Mouse (Mus musculus): ENCODE data around the gene Gm12258. TPM values are rescaled to one million over a fixed set of nuclear protein-coding genes. Genes with fewer than 3 reads are reported as not detected.
"Not testable (repeated sequence)": the region's sequence is repeated elsewhere in the genome, so short reads cannot be mapped to it uniquely, and the experiment has no call there.

Gm12258 gene
- polyA plus RNA-seq, 1 experiment from 2014 or later: 26.8 TPM

GRCm38 (mm10) chr11:58828937-58829336 lies 18.0 kb upstream of the Gm12258 start, which contains the start of gene Olfr312:
Gene Olfr312, plus strand, starts transcription at chr11:58829237.
- H3K27ac ChIP-seq (replicated peaks; ENCODE audit: low read depth, low read length); H3K4me1 ChIP-seq (ENCODE audit: control insufficient read depth, insufficient read depth, low read length); ATAC-seq (ENCODE audit: low FRiP score, low TSS enrichment); DNase-seq; H3K36me3 ChIP-seq (ENCODE audit: control insufficient read depth, insufficient read depth, low read length); H3K9me3 ChIP-seq (ENCODE audit: control insufficient read depth, low read length); H3K27me3 ChIP-seq (ENCODE audit: control insufficient read depth, insufficient read depth, low read length); H3K4me2 ChIP-seq (ENCODE audit: low read length); H3K4me3 ChIP-seq (replicated peaks; ENCODE audit: low read depth, low read length); H3K9ac ChIP-seq (replicated peaks; ENCODE audit: low read length): not testable (repeated sequence)

GRCm38 (mm10) chr11:58829764-58830163 lies 17.2 kb upstream of the Gm12258 start:
- Histone ChIP-seq H3K36me3 (ENCODE audit: control insufficient read depth, insufficient read depth, low read length) (no peaks in the 10 kb centered on the region), H3K4me2 (ENCODE audit: low read length) (no peak overlapping the region), H3K4me1 (ENCODE audit: control insufficient read depth, insufficient read depth, low read length) (no peaks in the 10 kb centered on the region), H3K27ac (replicated peaks; ENCODE audit: low read depth, low read length) (no peak overlapping the region), H3K27me3 (ENCODE audit: control insufficient read depth, insufficient read depth, low read length) (no peaks in the 10 kb centered on the region), H3K4me3 (replicated peaks; ENCODE audit: low read depth, low read length) (no peak overlapping the region), H3K9ac (replicated peaks; ENCODE audit: low read length) (no peak overlapping the region), H3K9me3 (ENCODE audit: control insufficient read depth, low read length) (no peaks in the 10 kb centered on the region)
- WGBS: 82% methylated on average over 3 of the region's 3 CpGs
- no peak for ATAC-seq (ENCODE audit: low FRiP score, low TSS enrichment)
- no peak for DNase-seq

GRCm38 (mm10) chr11:58832541-58832940 lies 14.4 kb upstream of the Gm12258 start:
- not testable (repeated sequence) for H3K4me1 ChIP-seq (ENCODE audit: control insufficient read depth, insufficient read depth, low read length); H3K4me3 ChIP-seq (replicated peaks; ENCODE audit: low read depth, low read length); H3K9me3 ChIP-seq (ENCODE audit: control insufficient read depth, low read length); H3K27ac ChIP-seq (replicated peaks; ENCODE audit: low read depth, low read length); H3K4me2 ChIP-seq (ENCODE audit: low read length); DNase-seq; ATAC-seq (ENCODE audit: low FRiP score, low TSS enrichment); H3K36me3 ChIP-seq (ENCODE audit: control insufficient read depth, insufficient read depth, low read length); H3K9ac ChIP-seq (replicated peaks; ENCODE audit: low read length); H3K27me3 ChIP-seq (ENCODE audit: control insufficient read depth, insufficient read depth, low read length)
- WGBS: 72% methylated on average over 3 of the region's 3 CpGs

- not testable (repeated sequence) for H3K4me3 ChIP-seq (replicated peaks; ENCODE audit: low read depth, low read length); H3K4me2 ChIP-seq (ENCODE audit: low read length); H3K9ac ChIP-seq (replicated peaks; ENCODE audit: low read length); H3K27ac ChIP-seq (replicated peaks; ENCODE audit: low read depth, low read length); ATAC-seq (ENCODE audit: low FRiP score, low TSS enrichment); H3K27me3 ChIP-seq (ENCODE audit: control insufficient read depth, insufficient read depth, low read length); H3K36me3 ChIP-seq (ENCODE audit: control insufficient read depth, insufficient read depth, low read length); H3K9me3 ChIP-seq (ENCODE audit: control insufficient read depth, low read length); H3K4me1 ChIP-seq (ENCODE audit: control insufficient read depth, insufficient read depth, low read length); DNase-seq
These were observed 8.0 kb upstream of the Gm12258 start, which contains the start of gene Olfr311 for GRCm38 (mm10) chr11:58838951-58839350. Gene Olfr311, plus strand, starts transcription at chr11:58839251.

GRCm38 (mm10) chr11:58847636-58848035 lies 678 bp downstream of the Gm12258 start:
- 49% methylated on average over 9 of the region's 9 CpGs for WGBS
- DNase-seq: no peak
- 0 out of 2 replicates have a peak, but pooled peaks have one; percentile 24 for ATAC-seq (ENCODE audit: low FRiP score, low TSS enrichment)

GRCm38 (mm10) chr11:58849731-58850130 lies 2.8 kb downstream of the Gm12258 start:
- ATAC-seq (ENCODE audit: low FRiP score, low TSS enrichment): no peak
- no peak overlapping the region for H3K27ac ChIP-seq (replicated peaks; ENCODE audit: low read depth, low read length)
- no peaks in the 10 kb centered on the region for H3K27me3 ChIP-seq (ENCODE audit: control insufficient read depth, insufficient read depth, low read length)
- H3K4me2 ChIP-seq (ENCODE audit: low read length): no peak overlapping the region
- peaks cover 41% of the 10 kb centered on the region for H3K36me3 ChIP-seq (ENCODE audit: control insufficient read depth, insufficient read depth, low read length)
- no peaks in the 10 kb centered on the region for H3K9me3 ChIP-seq (ENCODE audit: control insufficient read depth, low read length)
- DNase-seq: no peak
- no peak overlapping the region for H3K4me3 ChIP-seq (replicated peaks; ENCODE audit: low read depth, low read length)
- H3K9ac ChIP-seq (replicated peaks; ENCODE audit: low read length): no peak overlapping the region
- 77% methylated on average over 2 of the region's 2 CpGs for WGBS
- H3K4me1 ChIP-seq (ENCODE audit: control insufficient read depth, insufficient read depth, low read length): peaks cover 6% of the 10 kb centered on the region; the same call in 1 of the 2 replicates

More at GRCm38 (mm10) chr11:58847636-58848035, 678 bp downstream of the Gm12258 start:
- Histone ChIP-seq H3K4me2 (ENCODE audit: low read length) (peak overlapping the region; percentile 74), H3K9ac (replicated peaks; ENCODE audit: low read length) (peak overlapping the region; percentile 72), H3K9me3 (ENCODE audit: control insufficient read depth, low read length) (no peaks in the 10 kb centered on the region), H3K27me3 (ENCODE audit: control insufficient read depth, insufficient read depth, low read length) (no peaks in the 10 kb centered on the region), H3K4me3 (replicated peaks; ENCODE audit: low read depth, low read length) (peak overlapping the region; percentile 66), H3K36me3 (ENCODE audit: control insufficient read depth, insufficient read depth, low read length) (peaks cover 28% of the 10 kb centered on the region), H3K4me1 (ENCODE audit: control insufficient read depth, insufficient read depth, low read length) (peaks cover 6% of the 10 kb centered on the region; the same call in 1 of the 2 replicates), H3K27ac (replicated peaks; ENCODE audit: low read depth, low read length) (no peak overlapping the region; the same call in 1 of the 2 replicates)

GRCm38 (mm10) chr11:58860744-58861143 lies 13.8 kb downstream of the Gm12258 start:
- no peak overlapping the region for H3K4me3 ChIP-seq (replicated peaks; ENCODE audit: low read depth, low read length)
- H3K36me3 ChIP-seq (ENCODE audit: control insufficient read depth, insufficient read depth, low read length): peaks cover 52% of the 10 kb centered on the region
- DNase-seq (no peak), ATAC-seq (ENCODE audit: low FRiP score, low TSS enrichment) (no peak)
- 97% methylated on average over 8 of the region's 8 CpGs for WGBS
- no peaks in the 10 kb centered on the region for H3K27me3 ChIP-seq (ENCODE audit: control insufficient read depth, insufficient read depth, low read length)
- no peak overlapping the region for H3K27ac ChIP-seq (replicated peaks; ENCODE audit: low read depth, low read length)
- H3K9ac ChIP-seq (replicated peaks; ENCODE audit: low read length): no peak overlapping the region
- H3K4me1 ChIP-seq (ENCODE audit: control insufficient read depth, insufficient read depth, low read length): no peaks in the 10 kb centered on the region
- no peak overlapping the region for H3K4me2 ChIP-seq (ENCODE audit: low read length)
- peaks cover 14% of the 10 kb centered on the region for H3K9me3 ChIP-seq (ENCODE audit: control insufficient read depth, low read length)

- peak within 1 kb of the TSS; percentile 84 for H3K4me2 ChIP-seq (ENCODE audit: low read length)
- peaks cover 33% of the 10 kb centered on the region for H3K36me3 ChIP-seq (ENCODE audit: control insufficient read depth, insufficient read depth, low read length)
- H3K9ac ChIP-seq (replicated peaks; ENCODE audit: low read length): peak within 1 kb of the TSS; percentile 84
- H3K27ac ChIP-seq (replicated peaks; ENCODE audit: low read depth, low read length): peak within 1 kb of the TSS; percentile 89
- 7% methylated on average over 37 of the region's 37 CpGs for WGBS
- 0 out of 2 replicates have a peak, but pooled peaks cover 8% of the 10 kb centered on the region for H3K4me1 ChIP-seq (ENCODE audit: control insufficient read depth, insufficient read depth, low read length)
- peak; percentile 84 for ATAC-seq (ENCODE audit: low FRiP score, low TSS enrichment)
- peak within 1 kb of the TSS; percentile 70 for H3K4me3 ChIP-seq (replicated peaks; ENCODE audit: low read depth, low read length)
- no peaks in the 10 kb centered on the region for H3K9me3 ChIP-seq (ENCODE audit: control insufficient read depth, low read length)
- no peaks in the 10 kb centered on the region for H3K27me3 ChIP-seq (ENCODE audit: control insufficient read depth, insufficient read depth, low read length)
- DNase-seq: peak; percentile 91
These were observed 20.3 kb downstream of the Gm12258 start, which contains the start of gene 2810021J22Rik for GRCm38 (mm10) chr11:58867039-58867953. Gene 2810021J22Rik, plus strand, starts transcription at chr11:58867216.
